Mouse (Mus musculus): ENCODE data around the gene Gsk3b. TPM values are rescaled to one million over a fixed set of nuclear protein-coding genes. Genes with fewer than 3 reads are reported as not detected.

Gene Gsk3b
- polyA plus RNA-seq, 1 experiment from 2014 or later = 28.1 TPM

DNA sequence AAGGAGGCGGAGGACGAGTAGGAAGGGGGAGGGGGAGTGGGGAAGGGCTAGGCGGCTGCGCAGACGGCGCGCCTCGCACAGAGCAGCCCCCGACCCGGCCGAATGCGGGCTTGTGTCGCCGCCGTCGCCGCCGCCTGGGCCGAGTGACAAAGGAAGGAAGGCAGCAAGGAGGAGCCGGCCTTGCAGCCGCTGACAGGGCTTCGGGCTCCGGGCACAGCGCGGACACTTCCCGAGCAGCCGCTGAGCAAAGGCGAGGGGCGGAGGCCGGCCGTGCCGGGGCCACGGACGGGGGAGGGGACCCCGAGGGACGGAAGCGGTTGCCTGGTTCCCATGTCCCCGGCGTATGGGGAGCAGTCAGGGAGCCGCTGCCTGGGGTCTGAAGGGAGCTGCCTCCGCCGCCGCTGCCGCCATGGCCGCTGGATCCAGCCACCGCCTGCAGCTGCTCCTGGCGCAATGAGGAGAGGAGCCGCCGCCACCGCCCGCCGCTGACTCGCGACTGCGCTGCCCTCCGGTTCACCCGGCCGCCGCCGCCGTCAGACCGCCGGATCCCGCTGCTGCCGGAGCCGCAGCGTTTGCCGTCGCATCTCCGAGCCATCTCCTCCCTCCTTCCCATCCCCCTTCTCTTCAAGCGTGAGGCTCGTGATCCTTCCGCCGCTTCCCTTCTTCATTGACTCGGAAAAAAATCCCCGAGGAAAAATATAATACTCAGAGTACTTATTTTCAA is 808 bp downstream of the Gsk3b start:
- Histone ChIP-seq H3K27me3 (ENCODE audit: control insufficient read depth, insufficient read depth, low read length) (no peaks in the 10 kb centered on the region), H3K36me3 (ENCODE audit: control insufficient read depth, insufficient read depth, low read length) (no peaks in the 10 kb centered on the region), H3K9ac (ENCODE audit: low read length) (peak overlapping the region; percentile 97), H3K4me2 (replicated peaks; ENCODE audit: low read depth) (peak overlapping the region; percentile 62), H3K4me1 (replicated peaks; ENCODE audit: control insufficient read depth, insufficient read depth) (no peaks in the 10 kb centered on the region), H3K9me3 (ENCODE audit: control insufficient read depth, low read length) (no peaks in the 10 kb centered on the region), H3K4me3 (ENCODE audit: low read depth, low read length) (peak overlapping the region; percentile 92), H3K27ac (replicated peaks) (peak overlapping the region; percentile 100)
- TF ChIP-seq CTCF (IDR thresholded peaks at IDR 0.05; ENCODE audit: low read depth) = no peak
- no peak for TF ChIP-seq EP300 (optimal IDR thresholded peaks at IDR 0.05)
- under 1% methylated on average over 56 of the region's 76 CpGs for WGBS
- no peak for DNase-seq (ENCODE audit: low spot score)
- ATAC-seq (ENCODE audit: low FRiP score, low TSS enrichment) = no peak; the same call in 1 of the 2 replicates

GRCm38 (mm10) chr16:38090341-38091005 is 1.7 kb downstream of the Gsk3b start:
- 1% methylated on average over 17 of the region's 17 CpGs for WGBS
- H3K4me1 ChIP-seq (replicated peaks; ENCODE audit: control insufficient read depth, insufficient read depth) = no peaks in the 10 kb centered on the region
- H3K36me3 ChIP-seq (ENCODE audit: control insufficient read depth, insufficient read depth, low read length) = no peaks in the 10 kb centered on the region
- TF ChIP-seq EP300 (optimal IDR thresholded peaks at IDR 0.05) (no peak), CTCF (IDR thresholded peaks at IDR 0.05; ENCODE audit: low read depth) (no peak)
- DNase-seq (ENCODE audit: low spot score) (peak; percentile 18), ATAC-seq (ENCODE audit: low FRiP score, low TSS enrichment) (no peak)
- H3K9ac ChIP-seq (ENCODE audit: low read length) = peak overlapping the region; percentile 97
- peak overlapping the region; percentile 92 for H3K4me3 ChIP-seq (ENCODE audit: low read depth, low read length)
- peak overlapping the region; percentile 62 for H3K4me2 ChIP-seq (replicated peaks; ENCODE audit: low read depth)
- 0 out of 2 replicates have a peak overlapping the region, but pooled peaks have one; percentile 20 for H3K27ac ChIP-seq (replicated peaks)
- H3K9me3 ChIP-seq (ENCODE audit: control insufficient read depth, low read length) = no peaks in the 10 kb centered on the region
- no peaks in the 10 kb centered on the region for H3K27me3 ChIP-seq (ENCODE audit: control insufficient read depth, insufficient read depth, low read length)

DNA sequence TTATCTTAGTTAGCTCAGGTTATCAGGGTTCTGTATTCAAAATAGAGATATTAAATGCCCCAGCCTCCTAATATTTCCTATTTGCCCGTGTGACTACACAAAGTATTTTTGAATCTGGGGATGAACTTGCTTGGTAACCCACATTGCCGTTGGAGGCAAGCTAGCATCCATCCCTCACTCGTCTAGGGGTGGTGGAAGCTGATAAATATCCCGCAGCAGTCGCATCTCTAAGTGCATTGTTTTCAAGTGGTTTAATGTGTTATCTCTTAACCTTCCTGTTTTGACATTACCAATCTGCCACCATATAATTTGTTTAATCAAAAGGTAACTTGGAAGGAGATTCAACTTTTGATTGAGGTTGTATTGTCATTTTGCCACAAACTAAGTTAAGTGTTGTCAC is 2.2 kb downstream of the Gsk3b start:
- Histone ChIP-seq H3K27ac (replicated peaks) (no peak overlapping the region), H3K27me3 (ENCODE audit: control insufficient read depth, insufficient read depth, low read length) (no peaks in the 10 kb centered on the region), H3K9ac (ENCODE audit: low read length) (peak overlapping the region; percentile 97), H3K9me3 (ENCODE audit: control insufficient read depth, low read length) (no peaks in the 10 kb centered on the region), H3K4me2 (replicated peaks; ENCODE audit: low read depth) (peak overlapping the region; percentile 62), H3K4me1 (replicated peaks; ENCODE audit: control insufficient read depth, insufficient read depth) (peaks cover 4% of the 10 kb centered on the region; the same call in 1 of the 2 replicates), H3K36me3 (ENCODE audit: control insufficient read depth, insufficient read depth, low read length) (no peaks in the 10 kb centered on the region), H3K4me3 (ENCODE audit: low read depth, low read length) (peak overlapping the region; percentile 92)
- DNase-seq (ENCODE audit: low spot score) (no peak), ATAC-seq (ENCODE audit: low FRiP score, low TSS enrichment) (no peak)
- TF ChIP-seq CTCF (IDR thresholded peaks at IDR 0.05; ENCODE audit: low read depth) = no peak
- TF ChIP-seq EP300 (optimal IDR thresholded peaks at IDR 0.05) = no peak
- WGBS = 0% methylated on average over 5 of the region's 5 CpGs

DNA sequence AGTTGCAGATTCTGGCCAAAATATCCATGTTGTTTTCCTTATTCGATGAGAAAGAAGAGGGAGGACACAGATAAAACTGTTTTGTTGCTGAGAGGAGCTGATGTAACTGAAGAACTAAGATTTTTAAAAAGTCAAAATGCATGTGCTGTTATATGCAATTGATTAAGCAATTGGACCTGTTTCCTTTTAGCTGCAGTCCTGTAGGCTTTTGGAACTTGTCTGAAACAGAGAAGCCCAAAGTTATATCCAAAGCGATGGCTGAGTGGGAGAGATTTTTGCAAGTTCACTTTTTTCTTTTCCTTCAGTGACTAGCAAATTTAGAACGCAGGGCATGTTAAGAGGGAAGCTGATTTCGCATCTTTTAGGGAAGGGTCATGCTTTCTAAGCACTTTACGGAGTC is 2.9 kb downstream of the Gsk3b start:
- H3K4me2 ChIP-seq (replicated peaks; ENCODE audit: low read depth) = peak overlapping the region; percentile 62
- peaks cover 4% of the 10 kb centered on the region; the same call in 1 of the 2 replicates for H3K4me1 ChIP-seq (replicated peaks; ENCODE audit: control insufficient read depth, insufficient read depth)
- ATAC-seq (ENCODE audit: low FRiP score, low TSS enrichment) (no peak), DNase-seq (ENCODE audit: low spot score) (no peak)
- whole genome bisulfite sequencing = 5% methylated on average over 5 of the region's 5 CpGs
- H3K4me3 ChIP-seq (ENCODE audit: low read depth, low read length) = peak overlapping the region; percentile 92
- H3K27me3 ChIP-seq (ENCODE audit: control insufficient read depth, insufficient read depth, low read length) = no peaks in the 10 kb centered on the region
- H3K9ac ChIP-seq (ENCODE audit: low read length) = peak overlapping the region; percentile 9; the same call in 1 of the 2 replicates
- H3K9me3 ChIP-seq (ENCODE audit: control insufficient read depth, low read length) = no peaks in the 10 kb centered on the region
- no peaks in the 10 kb centered on the region for H3K36me3 ChIP-seq (ENCODE audit: control insufficient read depth, insufficient read depth, low read length)
- no peak overlapping the region for H3K27ac ChIP-seq (replicated peaks)
- no peak for TF ChIP-seq EP300 (optimal IDR thresholded peaks at IDR 0.05)
- TF ChIP-seq CTCF (IDR thresholded peaks at IDR 0.05; ENCODE audit: low read depth) = no peak

DNA sequence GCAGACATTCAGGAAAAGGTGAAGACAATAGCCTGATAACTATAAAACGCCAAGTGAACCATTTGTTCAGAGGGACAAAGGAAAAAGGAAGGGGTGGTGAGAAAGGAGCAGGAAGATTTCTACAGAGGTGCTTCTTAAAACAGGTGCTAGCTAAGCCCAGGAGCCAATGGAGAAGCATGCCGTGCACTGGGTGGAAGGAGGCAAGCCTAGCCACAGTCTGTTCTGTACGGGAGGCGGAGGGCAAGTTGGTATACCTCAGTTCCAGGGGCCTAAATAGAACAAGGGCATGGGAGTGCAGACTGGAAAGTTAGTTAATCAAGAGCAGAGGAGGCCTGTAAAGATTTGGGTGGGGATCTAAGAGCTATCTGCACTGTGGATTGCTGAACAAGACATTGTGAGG is 3.8 kb downstream of the Gsk3b start:
- peaks cover 4% of the 10 kb centered on the region; the same call in 1 of the 2 replicates for H3K4me1 ChIP-seq (replicated peaks; ENCODE audit: control insufficient read depth, insufficient read depth)
- WGBS = 6% methylated on average over 4 of the region's 4 CpGs
- H3K27ac ChIP-seq (replicated peaks) = peak overlapping the region; percentile 40; the same call in 1 of the 2 replicates
- H3K4me3 ChIP-seq (ENCODE audit: low read depth, low read length) = peak overlapping the region; percentile 92
- H3K27me3 ChIP-seq (ENCODE audit: control insufficient read depth, insufficient read depth, low read length) = no peaks in the 10 kb centered on the region
- H3K4me2 ChIP-seq (replicated peaks; ENCODE audit: low read depth) = peak overlapping the region; percentile 69
- peak; percentile 21 for DNase-seq (ENCODE audit: low spot score)
- TF ChIP-seq EP300 (optimal IDR thresholded peaks at IDR 0.05) = no peak
- TF ChIP-seq CTCF (IDR thresholded peaks at IDR 0.05; ENCODE audit: low read depth) = no peak
- peak overlapping the region; percentile 48 for H3K9ac ChIP-seq (ENCODE audit: low read length)
- H3K36me3 ChIP-seq (ENCODE audit: control insufficient read depth, insufficient read depth, low read length) = no peaks in the 10 kb centered on the region
- no peaks in the 10 kb centered on the region for H3K9me3 ChIP-seq (ENCODE audit: control insufficient read depth, low read length)
- ATAC-seq (ENCODE audit: low FRiP score, low TSS enrichment) = no peak
